ENCODE assay signal across 8 mouse cellular contexts in the genomic region with DNA sequence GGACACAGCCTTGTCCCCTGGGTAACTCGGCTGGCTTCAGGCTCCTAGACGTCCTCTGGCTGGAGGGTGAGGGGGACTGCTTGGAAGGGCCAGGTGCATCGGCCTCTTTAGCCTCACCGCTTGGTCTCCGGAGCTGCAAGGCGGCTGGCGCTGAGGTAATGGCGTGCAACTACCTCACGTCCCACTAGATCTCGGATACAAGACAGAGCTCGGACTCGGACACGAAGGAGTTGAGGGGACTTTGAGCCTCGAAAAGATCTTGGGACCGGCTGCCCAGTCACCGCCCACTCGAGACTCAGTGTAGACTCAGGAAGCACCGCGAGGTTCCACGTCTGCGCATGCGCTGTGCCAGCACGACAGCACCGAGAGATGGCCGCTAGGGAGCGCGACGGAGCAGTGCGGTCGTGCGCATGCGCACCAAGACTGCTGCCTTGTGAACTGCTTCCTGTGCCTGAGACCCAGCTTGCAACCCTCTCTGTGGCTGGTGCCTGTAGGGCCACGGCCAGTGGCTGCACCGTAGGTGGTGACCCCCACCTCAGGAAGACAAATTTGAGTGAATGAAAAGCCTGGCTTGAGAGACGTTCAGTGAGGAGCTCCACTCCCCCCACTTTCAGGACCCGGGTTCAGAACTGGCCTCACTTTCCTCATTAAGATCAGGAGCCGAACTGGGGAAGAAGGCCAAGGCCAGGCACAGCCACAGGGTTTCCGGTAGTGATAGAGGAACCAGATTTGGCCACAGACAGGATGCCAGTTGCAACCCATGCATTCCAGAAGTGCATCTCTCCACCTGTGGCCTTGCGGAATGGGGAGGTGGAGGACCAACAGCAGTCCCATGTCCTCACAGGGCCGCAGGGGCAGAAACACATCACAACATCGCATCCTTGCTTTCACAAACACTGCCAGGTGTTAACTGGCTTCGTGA. TPM values are rescaled to one million over a fixed set of nuclear protein-coding genes. Genes with fewer than 3 reads are reported as not detected.
DNase-seq lines count a peak whose midpoint lies in the region; ATAC-seq lines count a peak whose summit lies in the region.

No protein-coding gene starts in this region.

- no peaks in the 10 kb centered on the region for H3K9me3 ChIP-seq in hindbrain, embryonic 15.5 days

- no peaks in the 10 kb centered on the region for H3K36me3 ChIP-seq in hindbrain, embryonic 15.5 days

- peak; percentile 98 for DNase-seq in ZHBTc4 (ENCODE audit: low read depth, low spot score)
- DNase-seq in gastrocnemius, adult 18-20 months (ENCODE audit: low spot score) = peak; percentile 95
- peak; percentile 92 to 93 for DNase-seq in layer of hippocampus, postnatal 36 days
- DNase-seq in lung, postnatal 25 days (ENCODE audit: low spot score) = peak; percentile 95
- peak; percentile 87 for DNase-seq in retina, adult 2 months (ENCODE audit: low read depth, low spot score)
- DNase-seq in thymus, postnatal 25 days = peak; percentile 98

- H3K9ac ChIP-seq in hindbrain, embryonic 15.5 days = peak overlapping the region; percentile 55

- peak overlapping the region; percentile 76 for H3K4me2 ChIP-seq in hindbrain, embryonic 15.5 days

- 17% methylated on average over 42 of the region's 42 CpGs for whole genome bisulfite sequencing in hindbrain, embryonic 15.5 days

- 0 out of 2 replicates have a peak, but pooled peaks cover 6% of the 10 kb centered on the region for H3K4me1 ChIP-seq in hindbrain, embryonic 15.5 days (replicated peaks)

- no peaks in the 10 kb centered on the region for H3K27me3 ChIP-seq in hindbrain, embryonic 15.5 days

- peak; percentile 87 for ATAC-seq in common myeloid progenitor, adult 5-6 weeks (replicated peaks; ENCODE audit: low read depth, poor library complexity, severe bottlenecking)
- peak; percentile 93 for ATAC-seq in hindbrain, embryonic 15.5 days (ENCODE audit: low FRiP score, low read depth)

- H3K4me3 ChIP-seq in hindbrain, embryonic 15.5 days = peak overlapping the region; percentile 54

- peak overlapping the region; percentile 63 for H3K27ac ChIP-seq in hindbrain, embryonic 15.5 days (replicated peaks)

RNA-seq across cellular contexts. Expression of a gene that starts 54.8 kb away (rescaled TPM):
- 7.0 and 11.6 TPM in 2 replicates for total RNA-seq in common myeloid progenitor, adult 5-6 weeks (2017)
- 10 to 100 TPM; 33.7 to 36.2 TPM for total RNA-seq in gastrocnemius, adult 18-20 months (2021)
- polyA plus RNA-seq in hindbrain, embryonic 15.5 days (2015; fragmentation: Nextera tagmentation; extraction: Ambion mirVana) = 4.4 and 4.9 TPM in 2 replicates
- total RNA-seq in layer of hippocampus, postnatal 36 days (2021) = 100 to 1,000 TPM in 1 of 2 experiments, 10 to 100 TPM in 1; 97.5 to 103 TPM

Comparison
In these comparisons a context has a peak if more than half of its experiments do, and no peak if none do; other contexts are left out.
1. Peak in every context shown above with its lines: DNase-seq, ATAC-seq, H3K4me3 ChIP-seq and H3K27ac ChIP-seq.